Mouse (Mus musculus) ovary, postnatal 36 days (tissue): ENCODE measurements at regions not wholly inside any gene's neighbourhood (a gene's known extent, or its start where the extent isn't known, plus 50 kb on each side); places are given as distances from the start of the nearest gene placed in this dataset.

ENCODE experiments used
- DNase-seq: peaks from one replicate; pipeline ENCODE4 v3.0.0; 2022; ENCODE audit warnings: low spot score, mixed read lengths

DNA sequence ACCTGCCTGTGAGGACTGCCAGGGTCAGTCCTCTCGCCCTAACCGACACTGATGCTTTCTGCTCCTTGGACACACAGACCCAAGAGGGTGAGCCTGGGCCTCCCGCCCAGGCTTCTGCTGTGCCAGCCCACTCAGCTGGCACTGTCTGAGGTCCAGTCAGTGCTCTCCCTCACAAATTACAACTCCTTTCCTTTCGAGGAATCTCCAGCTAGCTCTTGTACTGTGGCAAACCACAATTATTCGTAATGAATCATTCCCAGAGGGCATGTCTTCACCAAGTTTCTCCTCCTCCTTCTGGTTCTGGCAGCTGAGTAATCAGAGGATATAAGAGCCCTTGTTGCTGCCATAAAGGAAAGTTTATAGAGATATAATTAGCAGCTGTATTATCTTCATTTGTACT lies 155.2 kb downstream of the 9530068E07Rik start:
- DNase-seq, result no peak

DNA sequence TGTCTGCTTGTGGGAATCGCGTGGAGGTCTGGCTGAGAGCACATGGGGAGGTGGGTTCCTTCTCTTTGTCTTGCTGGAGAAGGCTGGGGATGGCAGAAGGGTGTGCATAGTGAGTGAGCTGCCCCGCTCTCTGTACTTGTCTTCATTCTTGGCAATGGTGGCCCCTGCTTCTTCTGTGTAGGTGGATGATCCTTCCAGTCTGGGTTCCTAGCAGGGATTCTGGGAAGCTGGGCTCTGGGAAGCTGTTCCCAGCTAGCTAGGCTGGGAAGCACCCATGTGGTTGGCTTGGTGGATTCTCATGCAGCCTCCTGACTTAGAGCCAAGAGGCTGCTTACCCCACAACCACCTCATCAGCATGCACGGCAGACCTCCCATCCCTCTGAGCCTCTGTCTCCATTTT lies 156.6 kb downstream of the 9530068E07Rik start:
- DNase-seq, result no peak

DNA sequence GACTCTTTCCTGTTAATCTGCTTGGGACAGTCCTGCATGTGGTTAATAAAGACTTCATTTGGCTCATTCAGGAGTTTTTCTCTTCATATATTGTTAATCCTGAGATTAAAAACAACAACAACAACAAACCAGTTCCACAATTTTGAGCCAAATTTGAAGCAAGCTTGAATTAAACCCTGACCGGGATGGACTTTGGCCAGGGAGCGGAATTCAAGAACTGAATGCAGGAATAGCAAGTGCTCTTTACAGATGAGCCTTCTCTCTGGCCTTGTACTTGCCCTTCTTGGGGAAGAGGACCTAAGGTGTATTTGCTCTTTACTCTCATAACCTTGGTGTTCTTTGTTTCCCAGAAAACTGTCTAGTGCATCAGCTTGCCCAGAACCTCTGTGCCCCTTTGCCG lies 161.6 kb downstream of the 9530068E07Rik start:
- DNase-seq, result no peak

DNA sequence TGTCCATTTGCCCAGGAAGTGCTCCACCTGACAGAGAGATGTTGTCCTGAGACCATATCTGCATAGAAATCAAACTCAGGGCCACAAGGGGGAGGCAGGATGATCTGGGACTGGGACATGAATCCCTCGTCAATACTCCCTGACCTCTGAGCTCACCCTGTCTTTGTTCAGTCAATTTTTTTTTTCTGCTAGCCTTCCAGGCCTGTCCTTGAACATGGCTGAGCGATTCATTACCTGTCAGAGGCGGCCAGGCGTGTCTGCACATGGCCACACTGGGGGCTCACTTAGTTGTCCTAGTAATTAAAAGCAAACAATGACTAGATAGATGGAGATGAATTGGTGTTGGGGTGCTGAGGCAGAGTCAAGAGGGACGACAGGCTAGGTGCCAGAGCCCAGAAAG lies 162.6 kb downstream of the 9530068E07Rik start:
- DNase-seq, result no peak

DNA sequence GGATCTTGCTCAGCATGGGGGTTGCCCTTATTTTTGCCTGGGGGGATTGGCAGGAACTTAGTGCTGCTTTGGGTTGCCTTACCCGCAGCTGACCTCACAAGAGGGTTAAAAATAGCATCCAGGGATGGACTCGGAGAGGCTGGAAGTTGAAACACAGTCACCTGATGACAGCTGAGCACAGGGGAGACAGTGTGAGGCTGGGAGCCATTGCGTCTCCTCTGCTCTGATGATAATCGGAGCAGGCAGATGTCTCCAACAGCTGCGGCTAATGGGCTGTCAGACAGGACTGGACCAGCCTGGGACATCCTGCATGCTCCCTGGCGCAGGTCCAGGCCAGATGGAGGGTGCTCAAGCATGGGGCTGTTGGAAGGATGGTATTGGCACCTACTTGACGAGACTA lies 165.1 kb downstream of the 9530068E07Rik start:
- no peak for DNase-seq

DNA sequence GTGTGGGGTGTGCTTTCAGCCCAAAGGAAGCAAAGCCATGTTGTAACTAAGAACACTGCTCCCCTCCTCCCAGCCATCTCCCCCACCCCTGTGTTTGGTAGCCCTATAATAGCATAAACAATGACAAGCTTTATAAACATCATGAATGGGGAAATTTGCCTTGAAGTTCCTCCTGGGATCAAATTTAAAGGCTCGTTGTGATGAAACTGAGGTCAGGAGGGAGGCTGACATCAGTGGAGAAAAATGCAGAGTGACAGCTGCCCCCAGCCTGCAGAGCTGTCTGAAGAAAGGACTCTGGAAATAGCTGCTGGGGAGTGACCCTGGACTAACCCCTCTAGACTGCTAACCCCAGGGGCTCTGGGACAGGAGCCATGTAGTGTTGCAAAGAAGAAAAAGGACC lies 169.2 kb downstream of the 9530068E07Rik start:
- no peak for DNase-seq

DNA sequence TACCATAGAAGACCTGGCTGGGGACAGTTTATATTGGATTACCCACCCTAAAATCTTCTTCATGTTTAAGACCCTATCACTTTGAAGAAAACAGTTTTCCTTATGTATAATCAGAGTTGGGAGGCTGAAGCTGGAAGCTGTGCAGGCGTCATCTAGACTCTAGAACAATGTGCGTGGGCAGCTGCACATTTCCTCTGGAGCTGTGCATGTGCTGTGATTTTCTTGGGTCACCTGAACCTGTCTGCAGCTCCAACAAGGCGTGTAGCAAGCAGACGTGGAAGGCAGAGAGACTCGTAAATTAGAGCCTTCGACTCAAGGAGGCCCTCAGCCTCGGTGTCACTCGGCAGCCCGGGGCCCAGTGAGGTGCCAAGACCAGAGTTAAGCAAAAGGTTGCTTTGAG lies 169.8 kb downstream of the 9530068E07Rik start:
- DNase-seq, result no peak

DNA sequence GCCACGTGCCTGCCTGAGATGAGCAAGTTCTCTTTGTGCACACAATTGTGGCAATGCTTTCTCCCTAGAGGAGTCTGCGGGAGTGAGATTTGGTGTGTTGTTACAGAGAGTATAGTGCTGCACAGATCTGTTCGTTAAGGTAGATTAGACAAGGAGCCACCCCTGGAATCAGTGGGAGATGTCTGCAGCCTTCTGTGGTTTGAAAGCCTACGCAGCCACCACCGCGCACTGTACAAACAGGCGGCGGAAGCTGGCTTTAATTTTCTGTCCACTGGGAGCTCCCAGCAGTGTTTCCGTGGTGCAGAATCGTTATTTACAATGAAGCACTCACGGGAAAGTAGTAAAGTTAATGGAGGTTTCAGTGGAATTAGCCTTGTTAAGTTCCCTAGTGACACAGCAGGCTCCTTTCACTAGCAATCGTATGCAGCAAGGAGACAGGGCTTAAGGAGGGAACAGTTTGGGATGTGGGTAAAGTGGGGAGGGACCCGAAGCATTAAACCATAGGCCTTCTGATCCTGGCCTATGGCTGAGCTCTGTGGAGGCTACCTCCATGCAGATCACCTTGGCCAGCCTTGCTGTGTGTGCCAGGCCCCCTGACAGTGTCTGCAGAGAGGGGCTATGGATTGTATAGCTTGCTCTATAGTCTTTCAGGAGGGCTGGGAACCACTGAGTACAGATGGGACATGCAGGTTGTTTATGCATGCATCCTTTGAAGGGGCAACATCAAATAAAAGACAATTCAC lies 171.9 kb downstream of the 9530068E07Rik start:
- no peak for DNase-seq

DNA sequence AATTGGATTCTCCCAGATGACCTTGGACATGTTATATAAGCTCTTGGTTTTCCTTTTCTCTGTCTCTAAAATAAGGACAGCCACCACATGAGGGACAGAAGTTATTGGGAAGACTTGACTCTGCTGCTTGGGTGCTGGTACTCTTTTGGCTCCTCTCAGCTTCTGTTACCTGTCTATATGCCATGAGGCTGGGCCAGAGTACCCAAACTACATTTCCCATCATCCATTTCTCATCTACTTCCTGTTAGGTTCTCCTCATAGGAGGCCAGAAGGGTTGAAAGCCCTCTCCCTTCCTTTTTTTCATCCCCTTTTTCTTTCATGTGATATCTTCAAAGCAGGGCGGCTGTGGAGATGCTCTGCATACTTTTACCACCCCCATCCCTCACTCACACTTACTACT lies 172.6 kb downstream of the 9530068E07Rik start:
- DNase-seq, result no peak

DNA sequence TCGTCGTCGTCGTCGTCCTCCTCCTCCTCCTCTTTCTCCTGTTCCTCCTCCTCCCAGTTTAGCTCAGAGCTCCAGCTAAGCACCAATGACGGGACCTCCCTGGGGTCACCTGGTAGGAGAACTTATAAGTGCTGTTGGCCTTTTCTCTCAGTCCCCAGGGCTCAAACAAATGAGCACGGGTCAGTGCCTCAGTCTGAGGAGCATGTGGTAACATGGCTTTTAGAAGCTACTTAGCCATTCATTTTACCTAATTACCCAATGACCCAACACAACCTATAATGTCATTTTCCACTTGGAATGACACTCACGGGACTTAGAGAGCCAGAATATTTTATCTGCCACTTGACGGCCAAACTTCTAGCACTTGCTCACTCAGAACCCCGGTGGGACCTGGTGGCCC lies 173.5 kb downstream of the 9530068E07Rik start:
- no peak for DNase-seq

DNA sequence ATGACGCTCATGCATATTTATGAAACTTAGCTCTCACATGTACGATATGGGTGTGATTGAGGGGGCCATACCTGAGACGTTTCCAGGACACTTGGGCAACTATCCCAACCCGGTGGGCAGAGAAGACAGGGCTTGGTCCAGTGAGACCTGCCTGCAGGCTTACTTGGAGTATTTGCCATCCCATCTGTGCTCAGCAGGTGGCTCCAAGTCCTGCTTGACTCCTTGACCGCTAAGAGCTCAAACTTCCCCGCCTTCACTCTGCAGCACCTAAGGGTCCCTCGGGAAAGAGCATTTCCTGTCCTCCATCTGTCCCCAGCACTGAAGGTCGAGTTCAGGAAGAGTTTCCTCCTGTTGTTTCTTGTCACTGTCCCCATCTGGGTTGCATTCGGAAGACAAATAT lies 182.2 kb downstream of the 9530068E07Rik start:
- DNase-seq, result no peak

DNA sequence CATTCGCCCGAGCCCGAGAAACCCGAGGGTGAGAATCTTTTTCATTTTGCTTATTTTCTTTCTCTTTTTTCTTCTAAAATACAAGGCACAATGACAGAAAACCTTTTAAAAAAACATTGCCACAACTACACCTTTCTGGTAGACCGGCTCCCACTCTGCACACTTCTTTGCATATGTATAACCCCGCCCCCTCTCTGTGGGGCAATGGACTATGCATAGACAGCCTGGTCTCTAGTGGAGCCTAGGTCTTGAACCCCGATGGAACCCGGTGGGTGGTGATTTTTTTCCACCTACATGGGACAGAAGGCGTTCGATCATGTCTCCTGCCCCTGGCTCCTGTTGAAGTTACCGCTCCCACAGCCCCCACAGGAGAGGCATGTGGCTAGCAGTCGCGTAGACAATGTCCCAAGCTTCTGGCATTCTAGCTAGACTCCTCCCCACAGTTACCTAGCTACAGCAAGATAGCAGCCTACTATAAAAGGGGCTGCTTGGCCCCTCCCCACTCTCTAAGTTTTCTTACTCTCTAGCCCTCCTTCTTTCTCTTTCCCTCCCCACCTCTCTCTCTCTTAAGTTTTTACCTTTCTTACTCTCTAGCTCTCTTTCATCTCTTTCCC lies 183.6 kb downstream of the 9530068E07Rik start:
- DNase-seq, result no peak

DNA sequence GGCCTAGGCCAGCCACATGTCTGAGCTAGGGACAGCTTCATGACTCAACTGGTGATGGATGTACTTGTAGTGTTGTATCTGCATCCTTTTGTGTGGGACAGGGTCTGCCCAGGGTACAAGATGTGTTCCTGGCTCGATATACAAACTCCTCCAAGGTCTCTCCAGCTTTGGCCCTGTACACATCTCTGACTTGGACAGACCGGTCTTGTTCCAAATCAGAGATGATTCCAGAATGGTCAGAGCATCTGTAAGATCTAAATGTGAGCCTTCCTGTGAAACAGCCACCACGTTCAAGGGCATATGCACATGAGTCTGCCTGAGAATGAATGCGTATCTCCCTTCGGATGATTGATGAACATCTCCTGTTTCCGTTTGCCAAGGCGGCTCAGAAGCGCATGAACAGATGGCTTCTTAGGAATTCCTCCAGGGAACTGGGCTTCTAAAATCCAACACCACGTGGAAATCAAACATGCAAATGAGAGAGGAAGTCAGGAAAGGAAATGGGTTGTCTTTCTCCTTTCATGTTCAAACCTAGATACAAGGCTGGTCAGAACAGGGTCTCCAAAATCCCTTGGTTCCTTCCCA lies 172.7 kb upstream of the Fstl4 start:
- no peak for DNase-seq

DNA sequence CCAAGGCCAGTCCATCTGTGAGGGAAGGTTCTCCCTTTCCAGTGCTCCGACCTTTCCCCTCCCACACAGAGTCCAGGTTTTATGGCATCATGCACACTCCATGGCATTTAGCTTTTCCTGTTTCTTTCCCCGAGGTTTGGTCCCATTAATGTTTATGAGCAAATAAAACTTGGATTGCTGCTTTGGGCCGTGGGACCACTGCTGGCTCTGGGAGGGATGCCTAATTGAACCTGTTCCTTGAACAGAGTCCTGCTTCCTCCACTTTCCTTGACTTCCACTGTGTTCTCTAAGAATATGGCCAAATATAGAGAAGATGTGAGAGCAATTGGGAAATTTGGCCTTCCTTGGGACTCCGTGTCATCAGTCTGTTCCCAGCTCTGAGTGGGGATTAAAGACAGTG lies 170.3 kb upstream of the Fstl4 start:
- no peak for DNase-seq

DNA sequence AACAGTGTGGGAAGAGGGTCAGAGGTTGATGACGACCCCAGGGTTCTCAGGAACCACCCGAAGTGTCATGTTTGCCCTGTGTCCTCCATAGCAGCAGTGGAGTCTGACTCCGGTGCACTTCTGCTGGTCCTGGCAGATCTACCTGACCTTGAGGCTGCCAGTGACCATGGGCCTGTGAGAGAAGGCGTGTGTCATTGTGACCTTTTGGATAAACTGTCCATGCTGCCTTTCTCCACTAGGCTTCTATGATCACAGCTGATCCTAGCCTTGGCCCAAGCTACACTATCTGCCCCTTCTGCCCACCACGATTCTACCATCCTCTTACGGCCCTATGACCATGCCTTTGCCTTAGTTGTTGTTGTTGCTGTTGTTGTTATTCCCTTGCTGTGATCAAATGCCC lies 163.2 kb upstream of the Fstl4 start:
- DNase-seq, result peak; percentile 10

DNA sequence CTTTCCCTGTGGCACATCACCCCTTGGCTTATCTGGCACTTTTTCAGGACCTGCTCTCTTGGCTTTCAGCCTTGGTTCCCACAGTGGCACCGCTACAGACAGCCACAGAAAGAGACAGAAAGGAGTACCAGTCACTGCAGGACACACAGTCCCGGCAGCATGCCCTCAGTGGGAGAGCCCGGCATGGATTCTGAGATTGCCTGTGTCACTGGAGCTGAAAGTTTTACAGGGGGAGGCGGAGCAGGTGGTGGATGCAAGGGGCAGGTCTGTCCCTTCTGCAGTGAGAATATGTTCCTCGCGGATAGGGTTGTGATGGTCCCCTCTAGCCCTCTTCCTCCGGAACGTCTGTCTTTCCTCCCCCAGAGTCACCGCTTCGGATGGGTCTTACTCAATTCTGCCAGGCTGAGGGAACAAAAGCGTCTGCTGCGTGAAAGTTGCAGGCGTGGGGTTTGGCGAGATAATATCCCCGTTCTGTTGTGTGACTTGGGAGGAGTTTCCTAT lies 162.3 kb upstream of the Fstl4 start:
- no peak for DNase-seq

DNA sequence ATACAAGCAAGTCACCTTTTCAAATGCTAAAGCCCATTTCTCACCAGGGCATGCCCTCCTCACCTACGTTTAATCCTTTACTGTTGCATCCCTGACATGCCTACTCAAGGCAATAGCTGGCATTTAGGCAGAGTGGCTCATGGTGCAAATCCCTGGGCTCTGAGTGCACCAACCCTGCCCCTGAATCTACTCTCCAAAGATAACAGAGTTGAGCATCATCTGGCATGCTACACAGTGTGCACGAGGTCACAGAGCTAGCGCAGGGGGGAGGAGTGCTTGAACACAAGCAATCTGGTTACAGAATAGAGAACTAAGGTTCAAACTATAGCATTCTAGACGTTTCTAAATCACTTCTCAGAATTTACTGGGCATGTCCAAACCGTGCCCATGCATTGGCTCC lies 161.6 kb upstream of the Fstl4 start:
- peak; percentile 7 for DNase-seq

DNA sequence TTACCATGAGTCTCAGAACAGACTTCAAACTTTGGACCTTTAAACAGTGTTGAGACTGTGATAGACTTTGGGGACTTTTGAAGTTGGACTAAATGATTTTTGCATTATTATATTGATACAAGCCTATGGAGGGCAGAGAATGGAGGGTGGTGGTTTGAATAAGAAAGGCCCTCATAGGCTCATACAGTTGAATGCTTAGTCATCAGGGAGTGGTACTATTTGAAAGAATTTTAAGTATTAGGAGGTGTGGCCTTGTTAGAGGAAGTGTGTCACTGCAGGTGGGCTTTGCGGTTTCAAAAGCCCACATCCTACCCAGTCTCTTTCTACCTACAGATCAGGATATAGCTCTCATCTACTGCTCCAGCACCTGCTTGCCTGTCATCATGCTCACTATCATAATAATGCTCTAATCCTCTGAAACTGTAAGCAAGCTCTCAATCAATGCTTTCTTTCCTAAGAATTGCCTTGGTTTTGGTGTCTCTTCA lies 153.7 kb upstream of the Fstl4 start:
- no peak for DNase-seq

DNA sequence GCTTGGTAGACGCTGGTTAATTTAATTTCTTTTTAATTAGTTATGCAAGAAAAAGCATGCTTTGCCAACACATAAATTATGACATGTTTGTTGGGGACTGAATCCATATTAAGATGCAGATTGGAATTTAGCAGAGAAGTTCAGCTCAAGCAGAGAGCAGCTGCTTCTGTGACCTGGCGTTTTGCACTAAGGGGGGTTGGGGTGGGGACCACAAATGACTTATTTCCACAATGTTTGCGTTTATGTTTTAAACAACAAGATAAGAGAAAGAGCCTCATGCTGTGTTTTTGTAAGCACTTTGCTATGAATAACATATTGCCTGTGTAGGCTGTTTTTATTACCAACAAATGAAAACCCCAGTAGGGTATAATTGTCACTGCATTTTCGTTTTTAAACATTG lies 148.8 kb upstream of the Fstl4 start:
- no peak for DNase-seq

DNA sequence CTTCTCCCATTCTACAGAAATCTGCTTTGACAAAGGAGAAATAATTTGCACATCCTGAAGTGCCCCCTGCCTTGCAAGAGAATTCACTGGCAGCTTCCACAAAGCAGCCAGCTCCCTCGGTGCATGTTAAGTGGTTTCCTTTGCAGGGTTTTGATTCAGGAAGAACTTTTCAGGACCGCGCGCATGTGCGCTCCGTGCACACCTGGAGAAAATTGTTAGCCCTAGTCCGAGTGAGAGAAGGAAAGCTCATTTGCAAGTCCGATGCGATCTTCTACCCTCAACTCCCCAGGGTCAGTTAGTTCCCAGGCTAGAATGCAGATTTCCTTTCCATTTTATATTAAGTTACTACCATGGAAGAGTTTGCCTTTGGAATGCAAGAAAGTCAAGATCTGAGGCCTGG lies 145.8 kb upstream of the Fstl4 start:
- no peak for DNase-seq

DNA sequence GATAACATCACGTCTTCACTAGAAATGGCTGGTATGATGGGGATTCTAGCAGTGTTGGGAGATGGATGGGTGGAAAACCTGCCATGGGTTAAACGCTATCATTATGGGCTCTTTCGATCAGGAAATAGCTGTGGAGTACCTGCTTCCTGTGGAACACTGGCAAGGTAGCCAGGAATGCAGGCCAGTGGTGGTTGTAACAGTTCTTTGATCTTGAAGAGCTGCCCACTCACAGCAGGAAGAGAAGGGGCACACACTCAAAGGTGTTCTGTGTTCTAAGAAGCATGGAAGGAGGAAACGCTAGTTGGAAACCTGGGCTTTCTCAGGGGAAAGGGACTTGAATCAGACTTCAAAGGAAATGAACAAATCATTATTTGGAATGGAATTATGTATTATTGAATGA lies 141.6 kb upstream of the Fstl4 start:
- DNase-seq, result no peak

DNA sequence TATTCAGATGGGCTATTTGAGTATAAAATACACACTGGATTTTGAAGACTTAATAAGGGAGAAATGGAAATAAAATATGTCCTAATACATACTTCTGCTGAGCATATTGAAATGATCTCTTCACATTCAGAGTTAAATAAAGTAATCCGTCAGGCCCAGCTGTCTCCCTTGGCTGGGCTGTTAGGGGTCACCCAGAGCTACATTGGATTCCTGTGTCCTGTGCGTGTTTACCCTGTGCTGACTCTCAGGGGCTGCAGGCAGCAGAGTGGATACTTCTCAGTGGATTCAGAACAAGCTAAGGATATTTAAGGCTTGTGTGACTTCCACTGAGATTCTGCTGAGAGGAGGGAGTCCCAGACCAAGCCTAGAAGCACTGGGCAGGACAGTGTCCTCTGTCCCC lies 135.6 kb upstream of the Fstl4 start:
- no peak for DNase-seq

DNA sequence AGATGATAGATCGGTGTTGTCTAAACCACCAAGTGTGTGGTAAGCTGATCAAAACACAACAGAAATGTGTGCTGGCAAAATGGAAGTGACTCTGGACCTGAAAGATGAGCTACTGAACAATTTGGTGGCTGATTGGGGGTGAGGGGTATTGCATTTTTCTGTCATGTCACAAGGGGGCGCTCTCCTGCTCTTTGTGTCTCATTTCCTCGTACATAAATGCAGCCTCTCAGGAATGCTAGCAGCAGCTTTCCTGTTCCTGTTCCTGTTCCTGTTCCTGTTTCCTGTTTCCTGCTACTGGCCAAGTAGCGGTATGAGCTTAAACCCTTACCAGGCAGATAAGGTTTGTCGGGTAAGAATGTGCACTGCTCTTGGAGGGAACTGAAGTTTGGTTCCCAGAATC lies 134.7 kb upstream of the Fstl4 start:
- DNase-seq, result no peak
